Mouse (Mus musculus): ENCODE measurements around the gene Actl7a.

DNA sequence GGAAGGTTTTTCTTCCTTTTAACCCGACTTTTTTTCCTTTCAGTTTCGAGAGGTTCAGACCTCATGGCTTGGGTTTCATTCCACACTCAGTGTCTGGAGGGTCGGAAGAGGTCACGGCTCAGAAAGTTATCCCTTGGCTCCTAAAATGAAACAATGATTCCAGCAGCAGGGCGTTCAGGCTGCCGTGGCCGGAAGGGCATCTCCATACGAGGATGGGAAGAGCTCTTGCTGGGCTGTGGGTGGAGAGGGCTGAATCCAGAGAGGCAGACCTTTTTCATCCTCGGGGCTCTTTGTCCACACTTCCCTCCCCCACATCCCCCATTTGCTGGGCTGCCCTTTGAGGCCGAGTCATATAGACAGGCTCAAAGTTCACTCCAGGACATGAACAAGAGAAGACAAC lies 41.0 kb upstream of the Actl7a start:
- TF ChIP-seq CTCF (IDR thresholded peaks at IDR 0.05; ENCODE audit: low read depth) (no peak), EP300 (IDR thresholded peaks at IDR 0.05; ENCODE audit: low read depth) (no peak)

Measured in liver, postnatal 0 days (tissue).